Mouse (Mus musculus) spleen, postnatal 14 days (tissue): ENCODE data around the gene Tas1r1.

Experiments used
- DNase-seq, 2 experiments: peaks; one replicate each; pipeline ENCODE4 v3.0.0; 2021 to 2022; ENCODE audit warnings: low spot score in 2 of 2

The Tas1r1 gene

GRCm38 (mm10) chr4:151988342-151989109 is 49.8 kb downstream of the Tas1r1 start, which contains the start of gene Thap3:
Gene Thap3 (minus strand): TSS chr4:151988997.
- DNase-seq, result peak; percentile 57 to 73

GRCm38 (mm10) chr4:151988014-151988341 is 50.4 kb downstream of the Tas1r1 start:
- no peak for DNase-seq

- no peak for DNase-seq
These were observed 51.7 kb downstream of the Tas1r1 start for GRCm38 (mm10) chr4:151986650-151987049.

- no peak for DNase-seq
These were observed 52.5 kb downstream of the Tas1r1 start for GRCm38 (mm10) chr4:151985886-151986285.

- DNase-seq, result no peak
These were observed 54.8 kb downstream of the Tas1r1 start for GRCm38 (mm10) chr4:151983560-151983959.

GRCm38 (mm10) chr4:151983043-151983442 is 55.3 kb downstream of the Tas1r1 start:
- no peak for DNase-seq

GRCm38 (mm10) chr4:151981363-151981762 is 57.0 kb downstream of the Tas1r1 start:
- DNase-seq, result peak; percentile 59 to 77

GRCm38 (mm10) chr4:151980699-151981098 is 57.7 kb downstream of the Tas1r1 start:
- DNase-seq, result no peak
